Mouse (Mus musculus) cerebellum, adult 2 months (tissue): ENCODE data around the gene Commd1.

Experiments
- CTCF ChIP-seq: fragments of 200-500 bp; IDR thresholded peaks from 2 replicates; pipeline ENCODE4 v1.5.1; 2011; ENCODE audit warnings: low read depth, mild to moderate bottlenecking, control low read depth, low read length, moderate library complexity, borderline replicate concordance; ENCODE audit not compliant: insufficient read depth
- POLR2A ChIP-seq: fragments of 200-500 bp; IDR thresholded peaks from 2 replicates; pipeline ENCODE4 v1.6.1; 2011; ENCODE audit warnings: low read length, control low read depth, borderline replicate concordance; ENCODE audit not compliant: insufficient read depth

DNA sequence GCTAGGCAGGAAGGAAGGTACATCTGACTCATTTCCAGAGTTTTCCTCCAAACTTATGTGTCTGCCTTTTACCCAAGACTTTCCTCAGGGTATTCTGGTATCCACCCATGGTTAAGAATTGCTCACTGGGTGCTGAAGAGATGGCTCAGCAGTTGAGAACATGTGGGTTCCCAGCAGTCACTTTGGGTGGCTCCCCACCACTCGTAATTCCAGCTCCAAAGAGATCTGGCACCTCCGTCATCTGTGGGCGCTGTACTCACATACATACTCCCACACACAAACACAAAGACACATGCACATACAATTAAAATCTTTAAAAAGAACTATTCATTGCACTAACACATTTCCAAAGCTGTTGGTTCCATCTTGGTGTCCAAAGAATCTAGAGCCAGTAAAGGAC is 93.0 kb downstream of the Commd1 start:
- TF ChIP-seq POLR2A (no peak), CTCF (no peak)
